Mouse (Mus musculus) forebrain, embryonic 14.5 days (tissue): Measurements from ENCODE around the gene Olfr51. TPM values are rescaled to one million over a fixed set of nuclear protein-coding genes. Genes with fewer than 3 reads are reported as not detected.
A peak's percentile ranks its signal among the peaks of the same experiment; 100 is the strongest.

ENCODE experiments used
- ATAC-seq: fragments of 200-750 bp; cut with Nextera tagmentation; 2 replicates; pipeline ENCODE4 v1.8.0; 2017; ENCODE audit warnings: mild to moderate bottlenecking, moderate library complexity
- DNase-seq: peaks from one replicate; pipeline ENCODE4 v3.0.0-alpha.2; 2015; ENCODE audit warnings: low spot score
- H3K27ac ChIP-seq: fragments of 300-500 bp; sonication (generic); 2 replicates; pipeline ENCODE4 v1.5.1; 2014; ENCODE audit warnings: low read depth, mild to moderate bottlenecking, control low read depth, low read length, moderate library complexity
- H3K27me3 ChIP-seq: fragments of 300-500 bp; sonication (generic); replicated peaks from 2 replicates; pipeline ENCODE4 v1.6.1; 2014; ENCODE audit warnings: low read length, control low read depth, mixed read lengths; ENCODE audit not compliant: control insufficient read depth, insufficient read depth
- H3K36me3 ChIP-seq: fragments of 300-500 bp; sonication (generic); 2 replicates; pipeline ENCODE4 v1.6.1; 2014; ENCODE audit warnings: low read length, control low read depth; ENCODE audit not compliant: control insufficient read depth, insufficient read depth
- H3K4me1 ChIP-seq: fragments of 300-500 bp; sonication (generic); 2 replicates; pipeline ENCODE4 v1.6.1; 2014; ENCODE audit warnings: antibody characterized with exemption, low read length, control low read depth; ENCODE audit not compliant: control insufficient read depth, insufficient read depth
- H3K4me2 ChIP-seq: fragments of 300-500 bp; sonication (generic); 2 replicates; pipeline ENCODE4 v1.6.1; 2014; ENCODE audit warnings: mild to moderate bottlenecking, control low read depth, low read length
- H3K4me3 ChIP-seq: fragments of 300-500 bp; sonication (generic); 2 replicates; pipeline ENCODE4 v1.5.1; 2014; ENCODE audit warnings: low read depth, low read length, control low read depth
- H3K9ac ChIP-seq: fragments of 300-500 bp; sonication (generic); 2 replicates; pipeline ENCODE4 v1.6.1; 2014; ENCODE audit warnings: mild to moderate bottlenecking, low read length, control low read depth, moderate library complexity
- H3K9me3 ChIP-seq: fragments of 300-500 bp; sonication (generic); replicated peaks from 2 replicates; pipeline ENCODE4 v1.6.1; 2016; ENCODE audit warnings: low read length, control low read depth, mixed read lengths; ENCODE audit not compliant: control insufficient read depth
- WGBS: fragments of 180-500 bp; shearing (Covaris S2); extraction: QIAGEN DNeasy Blood & Tissue Kit; methylation state at CpG from one replicate; pipeline ENCODE4 v1.1.7; 2014; 5-methylcytosine and 5-hydroxymethylcytosine counted together
- polyA plus RNA-seq: library from polyadenylated mRNA; unstranded; fragments of >200 nt; fragmentation: Nextera tagmentation; extraction: Ambion mirVana; gene quantifications from 2 replicates; pipeline ENCODE4 v1.2.1, GENCODE M21; 2014

The Olfr51 gene
- polyA plus RNA-seq = not detected in 2 replicates

DNA sequence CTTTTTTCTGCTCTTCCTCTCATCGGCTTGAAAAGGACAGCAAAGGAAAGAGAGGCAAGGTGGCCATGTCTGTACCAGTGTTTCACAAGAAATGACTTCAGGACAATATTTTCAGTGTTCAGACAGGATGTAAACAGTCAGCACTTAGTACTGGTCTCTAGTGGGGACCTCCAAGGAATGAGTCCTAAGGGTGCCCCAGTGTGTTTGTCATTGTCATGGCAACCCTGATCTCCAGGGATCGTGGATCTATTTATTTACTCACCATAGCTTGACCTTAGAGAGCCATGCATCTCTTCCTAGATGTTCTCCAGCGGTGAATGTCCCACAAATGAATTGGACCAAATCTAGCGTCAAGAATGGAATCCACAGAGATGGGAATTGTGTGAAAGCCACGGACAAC is at the start of gene Olfr51:
TSS of gene Olfr51 (plus strand) at position 301 of the 400 bp plus-strand sequence.
- Histone ChIP-seq H3K9ac (no peak within 1 kb of the TSS), H3K9me3 (no peaks in the 10 kb centered on the region), H3K4me2 (no peak within 1 kb of the TSS), H3K27ac (no peak within 1 kb of the TSS), H3K36me3 (no peaks in the 10 kb centered on the region), H3K27me3 (no peaks in the 10 kb centered on the region), H3K4me1 (no peaks in the 10 kb centered on the region), H3K4me3 (no peak within 1 kb of the TSS)
- 84% methylated on average over 5 of the region's 5 CpGs for WGBS
- no peak for DNase-seq
- ATAC-seq = no peak

DNA sequence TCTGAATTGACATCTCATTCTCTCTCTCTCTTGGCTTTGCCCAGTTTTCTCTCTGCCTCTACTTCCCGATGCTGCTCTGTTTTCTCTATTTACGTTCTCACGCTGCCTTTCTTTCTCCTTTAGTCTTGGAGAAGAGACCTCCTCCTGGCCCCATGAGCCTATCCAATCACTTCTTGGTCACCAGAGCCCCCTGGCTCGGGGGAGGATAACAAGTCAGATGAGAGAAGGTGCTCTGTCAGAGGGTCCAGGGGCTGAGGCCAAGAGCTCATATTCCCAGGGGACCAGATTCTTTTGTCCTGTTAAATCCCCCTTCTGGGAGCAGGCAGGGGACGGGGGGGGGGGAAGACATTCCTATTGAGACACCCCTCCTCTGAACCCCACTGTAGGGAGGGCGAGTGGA is 49.7 kb upstream of the Olfr51 start, which contains the start of gene Prop1:
TSS of gene Prop1 (minus strand) at position 101 of the 400 bp plus-strand sequence.
- Histone ChIP-seq H3K9me3 (no peaks in the 10 kb centered on the region), H3K9ac (no peak within 1 kb of the TSS), H3K4me2 (no peak within 1 kb of the TSS), H3K27ac (no peak within 1 kb of the TSS), H3K4me3 (no peak within 1 kb of the TSS), H3K27me3 (no peaks in the 10 kb centered on the region), H3K36me3 (no peaks in the 10 kb centered on the region), H3K4me1 (no peaks in the 10 kb centered on the region)
- WGBS = 68% methylated on average over 6 of the region's 6 CpGs
- DNase-seq (no peak), ATAC-seq (no peak)

- no peak for DNase-seq
- ATAC-seq = no peak
- H3K27ac ChIP-seq = no peak overlapping the region
- no peak overlapping the region for H3K9ac ChIP-seq
- H3K4me3 ChIP-seq = no peak overlapping the region
- 82% methylated on average over 2 of the region's 2 CpGs for WGBS
- no peaks in the 10 kb centered on the region for H3K4me1 ChIP-seq
- no peaks in the 10 kb centered on the region for H3K27me3 ChIP-seq
- no peak overlapping the region for H3K4me2 ChIP-seq
- no peaks in the 10 kb centered on the region for H3K9me3 ChIP-seq
- no peaks in the 10 kb centered on the region for H3K36me3 ChIP-seq
Measured at GRCm38 (mm10) chr11:50964886-50965285, 38.5 kb upstream of the Olfr51 start.

GRCm38 (mm10) chr11:50966230-50966629 is 37.2 kb upstream of the Olfr51 start, which contains the start of gene Olfr1378:
Olfr1378 (plus strand) TSS chr11:50966530.
- ATAC-seq (no peak), DNase-seq (no peak)
- no peak within 1 kb of the TSS for H3K4me3 ChIP-seq
- no peak within 1 kb of the TSS for H3K27ac ChIP-seq
- no peak within 1 kb of the TSS for H3K4me2 ChIP-seq
- no peak within 1 kb of the TSS for H3K9ac ChIP-seq
- no peaks in the 10 kb centered on the region for H3K9me3 ChIP-seq
- WGBS = 87% methylated on average over 11 of the region's 11 CpGs
- H3K4me1 ChIP-seq = no peaks in the 10 kb centered on the region
- H3K27me3 ChIP-seq = no peaks in the 10 kb centered on the region
- H3K36me3 ChIP-seq = no peaks in the 10 kb centered on the region

GRCm38 (mm10) chr11:50977216-50977615 is 26.2 kb upstream of the Olfr51 start:
- no peak overlapping the region for H3K4me2 ChIP-seq
- no peaks in the 10 kb centered on the region for H3K27me3 ChIP-seq
- H3K27ac ChIP-seq = no peak overlapping the region
- DNase-seq (no peak), ATAC-seq (no peak)
- WGBS = 64% methylated on average over 4 of the region's 4 CpGs
- H3K4me1 ChIP-seq = no peaks in the 10 kb centered on the region
- no peak overlapping the region for H3K9ac ChIP-seq
- H3K9me3 ChIP-seq = no peaks in the 10 kb centered on the region
- H3K4me3 ChIP-seq = no peak overlapping the region
- H3K36me3 ChIP-seq = no peaks in the 10 kb centered on the region

DNA sequence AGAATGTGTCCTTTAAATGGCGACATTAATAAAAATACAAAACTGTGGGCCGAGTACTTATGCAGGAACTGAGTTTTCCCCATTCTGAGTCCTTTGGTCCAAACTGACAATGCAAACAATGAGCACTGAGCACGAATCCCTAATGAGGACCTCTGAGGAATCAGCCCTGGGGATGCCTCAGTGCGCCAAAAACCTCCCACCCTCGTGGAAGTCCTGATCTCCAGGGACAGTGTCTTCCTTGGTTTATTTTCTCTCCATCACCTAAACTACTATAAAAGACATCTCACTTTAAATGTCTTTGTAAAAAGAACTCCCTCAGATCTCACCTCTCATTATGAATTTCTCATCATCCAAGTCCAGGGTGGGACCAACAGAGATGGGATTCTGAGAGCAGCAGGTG is 21.7 kb upstream of the Olfr51 start, which contains the start of gene Olfr1377:
TSS of gene Olfr1377 (plus strand) at position 301 of the 400 bp plus-strand sequence.
- no peak for ATAC-seq

GRCm38 (mm10) chr11:51011821-51012220 is 8.4 kb downstream of the Olfr51 start:
- no peak overlapping the region for H3K9ac ChIP-seq
- H3K4me1 ChIP-seq = no peaks in the 10 kb centered on the region
- DNase-seq (peak; percentile 1), ATAC-seq (no peak)
- no peak overlapping the region for H3K4me3 ChIP-seq
- H3K36me3 ChIP-seq = no peaks in the 10 kb centered on the region
- H3K27me3 ChIP-seq = no peaks in the 10 kb centered on the region
- H3K4me2 ChIP-seq = no peak overlapping the region
- H3K9me3 ChIP-seq = no peaks in the 10 kb centered on the region
- WGBS = 67% methylated on average over 5 of the region's 5 CpGs
- H3K27ac ChIP-seq = no peak overlapping the region

More for the DNA sequence above, 21.7 kb upstream of the Olfr51 start, which contains the start of gene Olfr1377:
- Histone ChIP-seq H3K4me3 (no peak within 1 kb of the TSS), H3K27ac (no peak within 1 kb of the TSS), H3K4me1 (no peaks in the 10 kb centered on the region), H3K36me3 (no peaks in the 10 kb centered on the region), H3K4me2 (no peak within 1 kb of the TSS), H3K9me3 (no peaks in the 10 kb centered on the region), H3K27me3 (no peaks in the 10 kb centered on the region), H3K9ac (no peak within 1 kb of the TSS)
- WGBS = 67% methylated on average over 5 of the region's 5 CpGs
- no peak for DNase-seq

DNA sequence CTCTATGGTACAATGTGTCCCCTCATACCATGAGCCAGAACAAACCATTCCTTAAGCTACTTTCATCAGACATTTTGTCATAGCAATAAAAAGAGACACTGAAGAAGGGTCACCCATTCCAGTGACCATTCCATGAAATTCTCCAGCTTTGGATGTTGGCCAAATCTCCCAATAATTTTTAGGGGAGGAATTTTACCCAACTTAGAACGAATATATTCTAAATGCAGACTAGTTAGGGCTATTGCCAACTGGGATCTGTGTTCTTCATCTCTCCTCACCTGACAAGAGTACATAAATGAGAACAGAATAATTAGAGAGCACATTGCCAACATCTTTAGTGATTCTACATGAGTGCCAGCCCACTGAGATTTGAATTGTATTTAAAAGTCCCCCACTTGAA is 10.5 kb downstream of the Olfr51 start, which contains the start of gene Olfr54:
TSS of gene Olfr54 (plus strand) at position 301 of the 400 bp plus-strand sequence.
- Histone ChIP-seq H3K4me1 (no peaks in the 10 kb centered on the region), H3K36me3 (no peaks in the 10 kb centered on the region), H3K9me3 (no peaks in the 10 kb centered on the region), H3K27ac (no peak within 1 kb of the TSS), H3K27me3 (no peaks in the 10 kb centered on the region), H3K4me3 (no peak within 1 kb of the TSS), H3K4me2 (no peak within 1 kb of the TSS), H3K9ac (no peak within 1 kb of the TSS)
- DNase-seq (no peak), ATAC-seq (no peak)
- 88% methylated on average over 1 of the region's 1 CpGs for whole genome bisulfite sequencing

GRCm38 (mm10) chr11:51016341-51016740 is 12.9 kb downstream of the Olfr51 start:
- H3K9me3 ChIP-seq = no peaks in the 10 kb centered on the region
- no peak overlapping the region for H3K9ac ChIP-seq
- no peak for ATAC-seq
- H3K4me1 ChIP-seq = no peaks in the 10 kb centered on the region
- H3K4me3 ChIP-seq = no peak overlapping the region
- no peak for DNase-seq
- no peak overlapping the region for H3K4me2 ChIP-seq
- no peaks in the 10 kb centered on the region for H3K27me3 ChIP-seq
- 40% methylated on average over 2 of the region's 2 CpGs for WGBS
- no peaks in the 10 kb centered on the region for H3K36me3 ChIP-seq
- H3K27ac ChIP-seq = no peak overlapping the region
